Mouse (Mus musculus) retina, embryonic 14.5 days (tissue): ENCODE data around the gene Pced1b.

Source experiments
- DNase-seq: peaks from one replicate; pipeline ENCODE4 v3.0.0-alpha.2; 2015; ENCODE audit warnings: low spot score

The Pced1b gene

DNA sequence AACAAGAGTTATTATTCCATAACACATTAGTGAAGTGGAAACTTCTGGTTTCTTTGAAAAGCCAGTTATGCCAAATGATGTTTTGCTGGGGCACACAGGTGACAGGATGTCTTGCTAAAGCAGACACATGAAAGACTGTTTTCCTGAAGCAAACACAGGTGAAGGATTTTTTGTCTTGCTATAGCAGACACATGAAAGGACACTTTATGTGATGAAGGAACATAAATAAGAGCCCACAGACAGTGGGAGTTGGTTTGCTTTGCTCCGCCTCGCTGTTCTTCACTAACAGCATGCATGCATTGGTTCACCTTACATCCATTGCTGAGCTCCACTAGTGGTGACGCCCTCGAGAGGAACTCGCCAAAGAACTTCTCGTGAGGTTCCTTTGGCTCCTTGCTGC, 154.0 kb downstream of the Pced1b start:
- no peak for DNase-seq

DNA sequence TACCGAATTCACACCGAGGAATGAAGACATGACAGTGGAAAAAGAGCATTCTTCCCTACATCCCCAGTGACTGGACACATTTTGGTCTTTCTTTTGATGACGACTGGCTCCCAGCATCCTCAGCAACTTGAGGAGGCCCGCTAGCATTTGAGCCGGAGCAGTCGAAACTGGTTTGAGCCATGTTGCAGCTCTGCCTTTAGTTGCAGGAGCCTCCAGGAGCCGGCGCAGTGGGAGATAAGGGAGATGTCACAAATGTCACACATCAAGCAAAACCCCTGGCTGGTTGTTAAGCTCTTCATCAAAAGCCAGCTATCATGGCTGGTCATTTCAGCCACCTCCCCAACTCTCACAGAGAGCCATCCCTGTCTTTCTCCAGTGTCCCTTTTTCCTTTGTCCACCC, 157.6 kb downstream of the Pced1b start:
- no peak for DNase-seq

- no peak for DNase-seq
Observed at GRCm38 (mm10) chr15:97404998-97405397, 158.1 kb downstream of the Pced1b start.

DNA sequence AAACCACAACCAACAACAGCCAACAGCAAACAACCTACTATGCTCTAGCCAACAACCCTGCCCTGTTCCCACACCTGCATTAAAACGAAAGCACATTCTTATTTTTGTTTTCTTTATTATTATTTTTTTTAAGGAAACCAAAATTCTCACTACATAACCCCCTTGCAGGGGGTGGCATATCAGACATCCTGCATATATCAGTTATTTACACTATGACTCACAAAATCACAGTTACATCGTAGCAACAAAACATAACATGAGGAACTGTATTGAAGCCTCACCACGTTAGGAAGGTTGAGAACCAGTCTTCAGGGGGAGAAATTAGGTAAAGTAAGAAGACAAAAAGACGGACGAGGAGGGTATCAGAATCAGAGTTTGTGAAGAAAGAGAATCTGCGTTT, 159.2 kb downstream of the Pced1b start:
- no peak for DNase-seq

- no peak for DNase-seq
Observed at GRCm38 (mm10) chr15:97407496-97408454, 160.9 kb downstream of the Pced1b start.

- DNase-seq: no peak
Observed at GRCm38 (mm10) chr15:97411136-97411535, 164.2 kb downstream of the Pced1b start.

- DNase-seq: no peak
Observed at GRCm38 (mm10) chr15:97411671-97412070, 164.8 kb downstream of the Pced1b start.

GRCm38 (mm10) chr15:97412308-97412707, 165.4 kb downstream of the Pced1b start:
- no peak for DNase-seq

DNA sequence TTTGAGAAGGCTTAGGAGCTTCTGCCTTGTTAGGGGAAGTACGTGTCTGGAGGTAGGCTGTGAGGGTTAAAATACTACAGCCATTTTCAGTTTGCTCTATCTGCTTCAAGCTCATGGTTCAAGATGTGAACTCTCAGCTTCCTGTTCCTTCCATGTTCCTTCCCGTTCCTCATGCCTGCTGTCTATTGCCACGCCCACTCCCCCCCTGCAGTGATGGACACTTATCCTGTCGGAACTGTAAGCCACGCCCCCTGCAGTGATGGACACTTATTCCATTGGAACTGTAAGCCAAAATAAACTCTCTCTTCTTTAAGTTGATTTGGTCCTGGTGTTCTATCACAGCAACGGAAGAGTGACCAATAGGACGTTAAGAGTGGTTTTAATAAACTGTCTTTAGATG, 166.0 kb downstream of the Pced1b start:
- DNase-seq: no peak

GRCm38 (mm10) chr15:97414718-97415413, 168.0 kb downstream of the Pced1b start:
- no peak for DNase-seq

DNA sequence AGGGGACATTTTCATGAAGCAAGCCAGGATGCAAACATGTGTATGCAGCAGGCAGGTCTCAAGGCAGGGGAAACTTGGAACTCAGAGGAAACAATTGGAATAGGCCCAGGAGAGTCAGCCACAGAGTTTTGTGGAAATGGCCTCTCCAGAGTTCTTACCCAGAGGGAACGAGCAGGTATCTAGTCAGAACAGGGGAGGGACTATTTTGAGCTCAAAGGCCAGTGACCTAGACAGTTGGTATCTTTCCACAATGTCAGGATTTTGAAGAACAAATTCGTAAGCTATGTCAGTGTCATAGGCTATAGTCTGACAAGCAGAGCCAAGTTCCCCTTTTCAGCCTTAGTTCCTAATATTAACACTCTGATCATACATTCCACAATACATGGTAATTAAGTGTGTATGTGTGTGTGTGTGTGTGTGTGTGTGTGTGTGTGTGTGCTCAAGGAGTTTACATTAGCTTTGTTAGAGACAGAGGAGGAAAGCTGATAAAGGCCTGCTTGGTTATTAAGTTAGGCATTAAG, 168.6 kb downstream of the Pced1b start:
- no peak for DNase-seq

GRCm38 (mm10) chr15:97420292-97420691, 173.4 kb downstream of the Pced1b start:
- no peak for DNase-seq

- no peak for DNase-seq
Observed at GRCm38 (mm10) chr15:97421533-97421932, 174.6 kb downstream of the Pced1b start.

- DNase-seq: no peak
Observed at GRCm38 (mm10) chr15:97422212-97422944, 175.5 kb downstream of the Pced1b start.

DNA sequence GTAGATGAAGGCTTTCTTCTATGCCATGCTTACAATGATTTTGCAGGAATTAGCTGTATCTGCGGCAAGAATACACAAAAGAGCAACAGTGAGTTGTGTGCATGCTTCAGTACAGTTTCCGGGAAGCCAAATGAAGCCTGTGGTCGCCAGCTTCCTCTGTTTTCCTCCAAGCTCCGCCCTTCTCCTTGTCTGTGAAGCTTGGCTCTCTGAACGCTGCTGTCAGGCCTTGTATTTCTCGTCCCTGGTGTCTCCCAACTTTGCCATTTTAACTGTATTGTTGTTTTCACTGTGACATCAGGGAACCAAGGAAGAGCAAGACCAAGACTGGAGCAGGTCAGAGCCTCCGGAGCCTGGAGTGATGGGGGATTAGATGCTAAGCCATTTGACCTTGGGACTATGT, 177.5 kb downstream of the Pced1b start:
- no peak for DNase-seq

DNA sequence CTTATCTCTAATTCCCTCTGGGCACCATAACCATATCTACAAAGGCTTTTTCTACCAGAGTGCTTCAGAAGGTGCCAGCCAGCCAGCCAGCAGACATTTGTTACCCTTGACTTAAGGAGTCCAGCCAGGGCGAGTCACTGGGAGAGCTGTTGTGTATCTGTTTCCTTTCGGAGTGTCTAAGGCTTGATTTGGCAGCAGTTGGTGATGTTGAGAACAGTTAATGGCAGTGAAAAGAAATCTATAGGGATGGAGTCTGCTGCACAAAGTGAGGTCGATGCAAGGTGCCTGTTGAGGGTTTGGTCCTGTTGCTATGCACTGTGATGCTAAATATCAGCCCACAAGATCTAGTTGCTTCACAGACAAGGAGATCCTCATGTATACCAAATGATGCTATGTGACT, 178.1 kb downstream of the Pced1b start:
- DNase-seq: no peak

- DNase-seq: no peak
Observed at GRCm38 (mm10) chr15:97429201-97429900, 182.4 kb downstream of the Pced1b start.

- no peak for DNase-seq
Observed at GRCm38 (mm10) chr15:97431533-97431932, 184.6 kb downstream of the Pced1b start.

DNA sequence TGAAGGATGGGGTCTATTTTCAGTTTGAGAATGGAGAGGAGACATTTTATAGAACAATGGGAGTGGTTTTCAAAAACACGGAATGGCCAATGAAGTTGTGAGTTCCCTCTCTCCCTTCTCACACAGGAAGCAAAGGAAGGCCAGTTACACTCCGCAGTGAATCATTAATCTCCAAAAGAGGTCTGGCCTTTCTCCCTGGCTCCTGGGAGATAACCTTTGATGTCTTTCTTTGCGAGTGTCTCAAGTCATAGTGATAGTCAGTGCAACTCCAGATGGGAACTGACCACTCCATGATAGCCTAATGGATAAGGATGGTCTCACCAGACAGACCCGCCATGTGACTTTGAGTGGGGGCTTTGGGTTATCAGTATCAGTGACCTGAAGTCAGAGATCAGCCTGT, 185.3 kb downstream of the Pced1b start:
- DNase-seq: no peak
